Mouse (Mus musculus) gastrocnemius, postnatal 25 days (tissue): ENCODE data around the gene Usp18. TPM values are rescaled to one million over a fixed set of nuclear protein-coding genes. Genes with fewer than 3 reads are reported as not detected.

Source experiments
- DNase-seq: peaks from one replicate; pipeline ENCODE4 v3.0.0; 2022
- long read RNA-seq, 2 experiments: library from polyadenylated mRNA; stranded (forward); transcript quantifications; one replicate each; pipeline ENCODE4 v2.0.0; 2021
- total RNA-seq, 2 experiments: library from RNA; stranded (reverse); gene quantifications; 1 replicate in 1 of 2; 2 replicates in 1 of 2; pipeline ENCODE4 v1.2.3; 2021

Gene Usp18
- under 1 TPM; 0.64 to 0.70 TPM for total RNA-seq
- long read RNA-seq, experiment 1: 0 reads
- long read RNA-seq, experiment 2, partial matches to known transcripts: 0 of 1 reads
- long read RNA-seq, experiment 2, other reads (novel, unspliced or antisense): 0 of 1 reads

GRCm38 (mm10) chr6:121245127-121246036, at the start of gene Usp18:
TSS of gene Usp18 (plus strand) at chr6:121245906.
- DNase-seq: peak; percentile 91

GRCm38 (mm10) chr6:121197807-121198365, 47.8 kb upstream of the Usp18 start:
- no peak for DNase-seq

- no peak for DNase-seq
Observed at GRCm38 (mm10) chr6:121200458-121200857, 45.2 kb upstream of the Usp18 start.

DNA sequence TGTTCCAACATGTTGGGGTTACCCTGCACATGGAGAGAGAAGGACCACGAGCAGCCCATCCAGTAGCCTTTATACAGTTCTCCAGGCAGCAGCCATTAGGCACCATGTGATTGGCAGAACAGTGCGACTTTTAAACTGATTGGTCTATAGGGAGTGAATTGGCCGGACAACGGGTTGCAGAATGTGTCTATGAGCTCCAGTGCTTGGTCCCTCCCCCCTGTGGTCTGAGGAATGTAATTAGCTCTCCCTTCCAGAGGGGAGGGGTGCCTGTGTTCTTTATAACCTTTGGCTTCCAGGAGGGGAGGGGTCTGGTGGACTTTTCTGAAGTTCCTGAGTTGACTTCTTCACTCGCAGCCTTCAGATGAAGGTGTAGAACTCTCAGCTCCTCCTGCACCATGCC, 43.7 kb upstream of the Usp18 start:
- DNase-seq: no peak

- peak; percentile 24 for DNase-seq
Observed at GRCm38 (mm10) chr6:121206481-121206880, 39.2 kb upstream of the Usp18 start.

GRCm38 (mm10) chr6:121209584-121209983, 36.1 kb upstream of the Usp18 start:
- DNase-seq: no peak

- DNase-seq: peak; percentile 86
Observed at GRCm38 (mm10) chr6:121210149-121210925, 35.4 kb upstream of the Usp18 start, which contains the start of gene Tuba8. TSS of gene Tuba8 (plus strand) at chr6:121210696.

DNA sequence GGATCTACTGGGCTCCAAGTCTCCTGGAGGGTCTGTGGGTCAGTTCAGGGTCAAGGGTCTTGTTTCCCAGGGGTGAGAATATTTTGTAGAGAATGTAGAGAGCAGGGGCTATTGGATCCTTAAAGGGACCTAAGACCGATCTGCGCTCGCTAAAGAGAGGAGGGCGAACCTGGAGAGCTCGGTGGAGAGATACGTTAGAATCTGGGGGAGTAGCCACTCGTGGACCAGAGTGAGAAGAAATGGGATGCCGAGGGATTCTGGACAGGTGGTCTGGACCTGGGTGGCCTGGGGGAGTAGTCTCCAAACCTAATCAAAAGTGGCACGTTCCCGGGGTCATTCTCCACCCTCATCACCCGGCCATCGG, 34.8 kb upstream of the Usp18 start:
- no peak for DNase-seq

DNA sequence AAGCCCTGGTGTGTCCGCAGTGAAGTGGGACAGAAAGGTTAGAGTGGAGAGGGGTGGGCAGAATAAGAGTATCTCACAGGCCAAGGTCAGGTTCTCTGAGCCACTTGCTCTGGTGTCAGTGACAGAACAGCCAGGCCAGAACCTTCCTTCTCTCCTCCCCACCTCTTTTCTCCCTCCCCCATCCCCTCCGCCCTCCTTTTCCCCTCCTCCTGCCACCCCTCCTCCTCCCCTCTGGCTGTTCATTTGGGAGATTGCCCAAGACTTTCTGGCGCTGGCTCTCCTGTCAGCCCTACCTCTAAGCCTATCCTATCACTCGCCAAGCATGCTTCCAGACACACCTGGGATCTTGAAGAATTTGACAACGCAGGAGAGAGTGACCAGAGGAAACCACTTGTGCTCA, 34.0 kb upstream of the Usp18 start:
- peak; percentile 76 for DNase-seq

GRCm38 (mm10) chr6:121212988-121213387, 32.7 kb upstream of the Usp18 start:
- no peak for DNase-seq

DNA sequence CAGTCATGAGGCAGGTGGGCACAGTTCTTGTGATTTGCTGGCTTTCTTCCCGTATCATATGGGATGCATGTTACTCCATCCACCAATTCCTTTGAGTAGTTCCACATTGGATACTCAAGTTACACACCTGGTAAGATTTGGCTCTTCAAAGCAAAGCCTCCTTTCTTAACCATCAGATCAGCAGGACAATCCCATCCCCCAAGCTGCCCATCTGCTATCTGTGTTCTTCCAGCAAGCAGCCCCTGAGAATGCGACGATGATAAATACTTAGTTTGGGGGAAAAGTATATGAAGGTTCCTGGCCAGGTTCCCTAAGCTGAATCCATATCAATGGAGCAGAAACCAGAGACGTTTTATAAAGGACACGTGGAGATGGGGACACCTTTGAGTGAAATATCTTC, 31.5 kb upstream of the Usp18 start:
- no peak for DNase-seq

- no peak for DNase-seq
Observed at GRCm38 (mm10) chr6:121214667-121215330, 30.9 kb upstream of the Usp18 start.

GRCm38 (mm10) chr6:121215336-121215735, 30.4 kb upstream of the Usp18 start:
- no peak for DNase-seq

- DNase-seq: no peak
Observed at GRCm38 (mm10) chr6:121215896-121216295, 29.8 kb upstream of the Usp18 start.

- peak; percentile 53 for DNase-seq
Observed at GRCm38 (mm10) chr6:121216589-121217255, 29.0 kb upstream of the Usp18 start.

DNA sequence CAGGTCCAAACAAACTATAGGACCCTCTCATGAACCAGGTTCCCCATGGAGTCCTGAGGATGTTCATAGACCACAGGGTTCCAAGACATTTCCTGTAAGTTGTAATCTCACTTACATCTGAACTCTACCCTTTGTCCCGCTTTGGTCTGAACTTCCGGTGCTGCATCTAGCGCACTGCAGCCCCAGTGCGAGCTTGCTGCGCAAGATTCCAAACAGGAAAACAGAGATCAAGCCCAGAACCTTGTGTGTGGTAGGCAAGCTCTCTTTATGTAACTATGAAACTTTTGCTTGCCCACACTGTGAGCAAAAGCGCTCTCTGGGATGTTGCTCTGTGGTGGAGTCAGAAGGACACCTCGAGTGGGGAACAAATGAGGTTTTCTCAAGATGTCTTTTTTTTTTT, 27.7 kb upstream of the Usp18 start:
- no peak for DNase-seq

- DNase-seq: peak; percentile 67
Observed at GRCm38 (mm10) chr6:121219406-121219805, 26.3 kb upstream of the Usp18 start.

DNA sequence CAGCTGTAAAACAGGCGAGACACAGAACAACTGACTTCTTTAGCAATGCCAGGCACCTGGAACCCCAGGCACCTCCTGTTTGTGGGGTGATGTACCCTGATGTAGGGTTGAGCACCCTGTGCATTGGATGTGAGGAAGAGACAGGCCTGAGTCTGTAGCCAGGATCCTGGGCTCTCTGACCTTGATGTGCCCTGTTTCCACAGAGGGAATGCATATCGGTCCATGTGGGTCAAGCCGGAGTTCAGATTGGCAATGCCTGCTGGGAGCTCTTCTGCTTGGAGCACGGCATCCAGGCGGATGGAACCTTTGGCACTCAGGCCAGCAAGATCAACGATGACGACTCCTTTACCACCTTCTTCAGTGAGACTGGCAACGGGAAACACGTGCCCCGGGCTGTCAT, 25.5 kb upstream of the Usp18 start:
- DNase-seq: peak; percentile 26

DNA sequence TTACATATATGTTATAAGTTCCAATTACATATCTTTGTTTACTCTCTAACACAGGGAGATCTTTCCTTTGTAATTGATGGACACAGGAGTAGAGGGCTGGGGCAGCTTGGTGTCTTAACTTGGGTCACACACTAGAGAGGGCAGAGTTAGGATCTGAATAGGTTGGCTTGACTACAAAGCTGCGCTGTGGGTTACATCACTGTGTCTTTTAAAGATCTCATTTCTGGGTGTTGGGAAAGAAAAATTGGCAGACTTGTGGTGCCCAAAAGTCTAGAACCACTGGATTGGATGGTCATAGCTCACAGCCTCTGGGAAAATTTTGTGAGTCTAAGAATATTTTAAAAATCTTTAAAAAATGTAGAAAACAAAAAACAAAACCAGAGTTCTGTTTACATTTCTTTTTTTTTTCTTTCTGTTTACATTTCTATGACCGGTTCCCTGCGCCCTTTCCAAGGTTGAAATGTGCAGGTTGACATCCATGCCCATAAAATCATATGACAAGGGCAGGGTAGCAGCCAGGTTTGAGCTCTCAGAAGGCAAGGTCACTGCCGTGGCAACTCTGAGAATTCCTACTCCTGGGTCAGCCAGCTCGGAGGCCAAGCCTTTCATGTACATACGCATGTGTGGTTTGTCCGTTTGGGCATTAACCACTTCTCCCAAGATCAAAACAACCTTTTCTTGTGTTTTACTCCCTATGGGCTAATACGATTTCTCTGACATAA, 23.7 kb upstream of the Usp18 start:
- no peak for DNase-seq

DNA sequence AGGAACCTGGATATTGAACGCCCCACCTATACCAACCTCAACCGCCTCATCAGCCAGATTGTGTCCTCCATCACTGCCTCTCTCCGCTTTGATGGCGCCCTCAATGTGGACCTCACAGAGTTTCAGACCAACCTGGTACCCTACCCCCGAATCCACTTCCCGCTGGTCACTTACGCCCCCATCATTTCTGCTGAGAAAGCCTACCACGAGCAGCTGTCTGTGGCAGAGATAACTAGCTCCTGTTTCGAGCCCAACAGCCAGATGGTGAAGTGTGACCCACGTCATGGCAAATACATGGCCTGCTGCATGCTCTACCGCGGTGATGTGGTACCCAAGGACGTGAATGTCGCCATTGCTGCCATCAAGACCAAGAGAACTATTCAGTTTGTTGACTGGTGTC, 22.7 kb upstream of the Usp18 start:
- DNase-seq: no peak

DNA sequence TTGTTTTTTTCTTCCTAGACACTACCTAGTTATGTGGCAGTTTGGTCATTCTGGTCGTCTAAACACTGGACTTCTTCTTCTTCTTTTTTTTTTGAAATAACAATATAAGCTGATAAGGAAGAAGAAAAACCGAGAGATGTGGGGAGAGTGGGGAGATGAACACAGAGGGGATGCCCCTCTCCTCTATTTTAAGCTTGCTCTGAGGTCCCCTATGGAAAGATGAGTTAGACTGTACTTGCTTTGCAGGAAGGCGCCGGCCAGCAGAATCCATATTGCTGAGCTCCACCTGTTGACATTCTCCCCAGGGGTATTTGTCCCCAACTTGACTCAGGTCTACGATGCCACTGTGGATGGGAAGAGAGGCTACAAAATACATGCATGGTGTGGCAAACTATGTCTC, 21.6 kb upstream of the Usp18 start:
- no peak for DNase-seq
